Mouse (Mus musculus) E14TG2a.4 (cell line): ENCODE measurements around the gene Zfp948.

ENCODE experiments used
- CTCF ChIP-seq: conservative IDR thresholded peaks from 2 replicates; pipeline ENCODE4 v1.5.1; 2014; ENCODE audit warnings: low read length
- NANOG ChIP-seq: IDR thresholded peaks from 2 replicates; pipeline ENCODE4 v1.6.1; 2014; ENCODE audit warnings: borderline replicate concordance, low read length, mixed read lengths
- POU5F1 ChIP-seq: IDR thresholded peaks from 2 replicates; pipeline ENCODE4 v1.6.1; 2014; ENCODE audit warnings: low read length, borderline replicate concordance

GRCm38 (mm10) chr17:21579493-21580175 lies 12.8 kb downstream of the Zfp948 start:
- TF ChIP-seq CTCF: peak; percentile 70
- TF ChIP-seq NANOG: no peak
- no peak for TF ChIP-seq POU5F1
